Mouse (Mus musculus): ENCODE measurements around the gene Hif3a.

- no peak for TF ChIP-seq CTCF (IDR thresholded peaks at IDR 0.05; ENCODE audit: extremely low read depth, insufficient read depth, insufficient read length, insufficient replicate concordance)
- no peak for TF ChIP-seq POLR2A (IDR thresholded peaks at IDR 0.05; ENCODE audit: low read depth, low read length)
Measured at GRCm38 (mm10) chr7:16991681-16992450, 70.4 kb downstream of the Hif3a start.
